Mouse (Mus musculus): Measurements from ENCODE around the gene Cxcr4. TPM values are rescaled to one million over a fixed set of nuclear protein-coding genes. Genes with fewer than 3 reads are reported as not detected.

The Cxcr4 gene
- total and polyA plus RNA-seq, 3 experiments = 4.2 to 11.2 TPM; not detected in 1

GRCm38 (mm10) chr1:128614653-128615458 is 22.8 kb upstream of the Cxcr4 start:
- H3K9ac ChIP-seq (ENCODE audit: control insufficient read depth, low read depth, low read length, poor library complexity, severe bottlenecking) = peak overlapping the region; percentile 36
- peaks cover 19 to 33% of the 10 kb centered on the region in 2 experiments for H3K4me1 ChIP-seq (ENCODE audit: control insufficient read depth in 1 of 2, insufficient read depth in 2 of 2, low read length in 2 of 2)
- peak overlapping the region; percentile 87 for H3K27ac ChIP-seq (ENCODE audit: control insufficient read depth, low read depth, low read length)
- no peaks in the 10 kb centered on the region for H3K9me3 ChIP-seq (replicated peaks; ENCODE audit: insufficient read depth, low read length)
- no peaks in the 10 kb centered on the region for H3K79me2 ChIP-seq (ENCODE audit: control insufficient read depth, insufficient read depth, low read length, poor library complexity)
- DNase-seq (ENCODE audit: low read depth, low spot score) = peak; percentile 94
- peaks cover 0 to 21% of the 10 kb centered on the region in 2 experiments; a peak in 2 of 4 replicates for H3K36me3 ChIP-seq (ENCODE audit: control insufficient read depth in 1 of 2, insufficient read depth in 2 of 2, low read length in 2 of 2)
- H3K27me3 ChIP-seq (ENCODE audit: control insufficient read depth in 1 of 2, insufficient read depth in 2 of 2, low read length in 2 of 2) = no peaks in the 10 kb centered on the region
- H3K4me3 ChIP-seq (ENCODE audit: control insufficient read depth in 1 of 2, insufficient read depth in 1 of 2, low read depth in 2 of 2, low read length in 2 of 2) = no peak overlapping the region
- TF ChIP-seq MEF2A (IDR thresholded peaks at IDR 0.05; ENCODE audit: extremely low read depth, insufficient replicate concordance, low read depth, low read length, poor library complexity, severe bottlenecking) (no peak), POLR2AphosphoS5 (IDR thresholded peaks at IDR 0.05; ENCODE audit: borderline replicate concordance, low read depth, low read length) (no peak), MAFK (IDR thresholded peaks at IDR 0.05; ENCODE audit: borderline replicate concordance, low read depth, low read length) (no peak), USF1 (IDR thresholded peaks at IDR 0.05; ENCODE audit: low read depth, low read length) (no peak), POLR2AphosphoS2 (IDR thresholded peaks at IDR 0.05; ENCODE audit: low read length) (no peak), ZKSCAN1 (IDR thresholded peaks at IDR 0.05; ENCODE audit: low read depth, low read length) (no peak), NELFE (IDR thresholded peaks at IDR 0.05; ENCODE audit: low read depth, low read length) (no peak), RAD21 (IDR thresholded peaks at IDR 0.05; ENCODE audit: low read depth, low read length) (no peak), ZMIZ1 (IDR thresholded peaks at IDR 0.05; ENCODE audit: low read depth, low read length) (no peak), MAZ (IDR thresholded peaks at IDR 0.05; ENCODE audit: low read depth, low read length) (no peak; the same call in 1 of the 2 replicates), MXI1 (IDR thresholded peaks at IDR 0.05; ENCODE audit: low read depth, low read length) (0 out of 2 replicates have a peak, but pooled peaks have one; percentile 3), KAT2A (conservative IDR thresholded peaks at IDR 0.05; ENCODE audit: low read depth, low read length) (no peak), BHLHE40 (IDR thresholded peaks at IDR 0.05; ENCODE audit: borderline replicate concordance, low read depth, low read length) (no peak), E2F4 (IDR thresholded peaks at IDR 0.05; ENCODE audit: borderline replicate concordance, low read depth, low read length) (peak; percentile 96), CHD2 (IDR thresholded peaks at IDR 0.05; ENCODE audit: low read length) (no peak), MYC (IDR thresholded peaks at IDR 0.05; ENCODE audit: low read depth, low read length) (no peak), MAX (IDR thresholded peaks at IDR 0.05; ENCODE audit: low read length) (0 out of 2 replicates have a peak, but pooled peaks have one; percentile 49), ZNF384 (IDR thresholded peaks at IDR 0.05; ENCODE audit: low read depth, low read length) (peak; percentile 19; the same call in 1 of the 2 replicates), HCFC1 (IDR thresholded peaks at IDR 0.05; ENCODE audit: low read depth, low read length) (no peak), GABPA (IDR thresholded peaks at IDR 0.05; ENCODE audit: low read depth, low read length) (0 out of 2 replicates have a peak, but pooled peaks have one; percentile 58), RCOR1 (IDR thresholded peaks at IDR 0.05; ENCODE audit: low read depth, low read length) (peak; percentile 16; the same call in 1 of the 2 replicates), ELF1 (IDR thresholded peaks at IDR 0.05; ENCODE audit: low read depth, low read length) (peak; percentile 56; the same call in 1 of the 2 replicates), GATA1 (IDR thresholded peaks at IDR 0.05; ENCODE audit: low read depth, low read length) (peak; percentile 6; the same call in 1 of the 2 replicates), TCF12 (IDR thresholded peaks at IDR 0.05; ENCODE audit: low read depth, low read length) (peak; percentile 70), SMC3 (IDR thresholded peaks at IDR 0.05; ENCODE audit: low read depth, low read length) (no peak), CTCF (IDR thresholded peaks at IDR 0.05 in 2 of 3, conservative IDR thresholded peaks at IDR 0.05 in 1 of 3; ENCODE audit: control insufficient read depth in 1 of 3, insufficient read depth in 1 of 3, low read depth in 2 of 3, low read length in 3 of 3, poor library complexity in 1 of 3, severe bottlenecking in 1 of 3) (no peak), EP300 (IDR thresholded peaks at IDR 0.05; ENCODE audit: low read depth in 1 of 2, low read length in 2 of 2) (peak; percentile 78 to 95), TAL1 (IDR thresholded peaks at IDR 0.05; ENCODE audit: low read length) (peak; percentile 14; the same call in 1 of the 2 replicates), JUND (IDR thresholded peaks at IDR 0.05; ENCODE audit: low read depth, low read length) (no peak), POLR2A (IDR thresholded peaks at IDR 0.05; ENCODE audit: control insufficient read depth in 1 of 2, insufficient read depth in 1 of 2, low read depth in 1 of 2, low read length in 2 of 2, poor library complexity in 1 of 2) (no peak), SIN3A (IDR thresholded peaks at IDR 0.05; ENCODE audit: low read length) (no peak; the same call in none of the 2 replicates), ZC3H11A (IDR thresholded peaks at IDR 0.05; ENCODE audit: low read depth, low read length) (no peak), USF2 (IDR thresholded peaks at IDR 0.05; ENCODE audit: borderline replicate concordance in 1 of 2, insufficient read depth in 1 of 2, low read depth in 1 of 2, low read length in 2 of 2) (no peak), TBP (IDR thresholded peaks at IDR 0.05; ENCODE audit: low read depth, low read length) (no peak), NRF1 (IDR thresholded peaks at IDR 0.05; ENCODE audit: insufficient read depth, low read depth, low read length, poor library complexity, severe bottlenecking) (no peak)

All from MEL (cell line).